Mouse (Mus musculus) embryonic fibroblast, embryonic 13.5 days (primary cell): ENCODE measurements at regions not wholly inside any gene's neighbourhood (a gene's known extent, or its start where the extent isn't known, plus 50 kb on each side); places are given as distances from the start of the nearest gene placed in this dataset.

Experiments
- H3K27ac ChIP-seq: 2 replicates; pipeline ENCODE4 v1.5.1; 2012; ENCODE audit warnings: low read length, control low read depth, inconsistent platforms; ENCODE audit not compliant: insufficient read depth
- H3K4me1 ChIP-seq: 2 replicates; pipeline ENCODE4 v1.6.1; 2011; ENCODE audit warnings: low read length; ENCODE audit not compliant: control insufficient read depth, insufficient read depth
- H3K4me3 ChIP-seq: 2 replicates; pipeline ENCODE4 v1.5.1; 2011; ENCODE audit warnings: mild to moderate bottlenecking, control low read depth, low read length; ENCODE audit not compliant: insufficient read depth
- CTCF ChIP-seq: IDR thresholded peaks from 2 replicates; pipeline ENCODE4 v1.5.1; 2011; ENCODE audit warnings: mild to moderate bottlenecking, control low read depth, low read length, moderate library complexity, borderline replicate concordance; ENCODE audit not compliant: insufficient read depth
- POLR2A ChIP-seq: IDR thresholded peaks from 2 replicates; pipeline ENCODE4 v1.6.1; 2011; ENCODE audit warnings: low read depth, mild to moderate bottlenecking, control low read depth, low read length, moderate library complexity

DNA sequence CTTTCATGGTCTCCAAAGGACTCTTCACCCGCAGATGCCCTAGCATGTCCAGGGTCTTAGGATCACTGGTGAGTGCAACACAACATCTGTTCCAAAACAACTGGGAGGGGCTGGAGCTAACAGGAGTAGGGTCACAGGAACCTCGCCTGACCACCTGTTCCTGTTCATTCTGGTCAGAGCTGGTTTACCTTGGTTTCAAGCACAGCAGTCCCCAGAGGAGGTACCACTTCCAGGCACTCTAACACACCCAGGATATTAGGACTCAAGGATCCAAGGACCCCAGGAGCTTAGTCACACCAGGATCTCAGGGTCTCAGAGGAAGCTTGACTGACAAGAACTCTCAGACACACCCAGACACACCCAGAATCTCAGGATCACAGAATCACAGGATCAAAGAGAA is 94.9 kb upstream of the Plscr5 start:
- no peak overlapping the region for H3K27ac ChIP-seq
- TF ChIP-seq CTCF (no peak), POLR2A (no peak)

DNA sequence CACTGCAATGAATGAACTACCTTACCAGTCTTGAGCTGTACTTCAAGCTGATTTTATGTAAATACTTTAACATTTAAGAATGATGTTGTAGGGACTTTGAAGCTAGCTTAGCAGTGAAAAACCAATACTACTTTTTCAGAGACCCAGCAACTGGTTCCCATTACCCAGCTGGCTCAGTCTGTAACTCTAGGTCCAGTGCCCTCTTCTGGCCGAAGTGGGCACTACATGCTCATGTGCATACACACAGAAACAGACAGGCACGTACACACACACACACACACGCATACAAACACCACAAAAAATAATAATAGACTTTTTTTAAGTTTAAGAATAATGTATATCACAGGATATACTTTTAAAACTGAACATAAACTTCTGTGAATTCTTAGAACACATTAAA is 63.2 kb upstream of the Plscr5 start:
- H3K4me3 ChIP-seq, result no peak overlapping the region
- H3K27ac ChIP-seq, result no peak overlapping the region
- 0 out of 2 replicates have a peak, but pooled peaks cover 2% of the 10 kb centered on the region for H3K4me1 ChIP-seq
- TF ChIP-seq CTCF, result peak; percentile 14; the same call in 1 of the 2 replicates
- TF ChIP-seq POLR2A, result no peak

More for the DNA sequence above, 94.9 kb upstream of the Plscr5 start:
- H3K4me1 ChIP-seq, result no peaks in the 10 kb centered on the region
- H3K4me3 ChIP-seq, result no peak overlapping the region

DNA sequence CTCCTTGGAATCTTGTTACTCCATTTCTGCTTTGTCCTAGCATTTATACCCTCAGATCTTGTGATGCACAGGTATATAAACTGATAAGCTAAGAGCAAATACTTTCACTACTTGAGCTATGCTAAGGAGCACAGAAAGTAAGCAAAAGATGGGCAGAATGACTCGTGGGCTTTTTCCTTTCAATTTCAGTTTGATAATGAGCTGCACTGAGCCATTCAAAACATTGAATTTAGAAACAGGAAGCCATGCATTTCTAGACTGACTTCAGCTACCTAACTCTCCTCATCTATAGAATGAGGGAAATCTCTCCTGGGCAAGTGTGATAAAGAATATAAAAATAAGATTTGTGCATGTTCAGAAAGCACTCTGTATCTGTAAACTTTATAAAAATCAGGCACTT is 62.3 kb upstream of the Plscr5 start:
- no peak for TF ChIP-seq POLR2A
- 0 out of 2 replicates have a peak, but pooled peaks cover 2% of the 10 kb centered on the region for H3K4me1 ChIP-seq
- no peak overlapping the region for H3K27ac ChIP-seq
- no peak overlapping the region for H3K4me3 ChIP-seq

DNA sequence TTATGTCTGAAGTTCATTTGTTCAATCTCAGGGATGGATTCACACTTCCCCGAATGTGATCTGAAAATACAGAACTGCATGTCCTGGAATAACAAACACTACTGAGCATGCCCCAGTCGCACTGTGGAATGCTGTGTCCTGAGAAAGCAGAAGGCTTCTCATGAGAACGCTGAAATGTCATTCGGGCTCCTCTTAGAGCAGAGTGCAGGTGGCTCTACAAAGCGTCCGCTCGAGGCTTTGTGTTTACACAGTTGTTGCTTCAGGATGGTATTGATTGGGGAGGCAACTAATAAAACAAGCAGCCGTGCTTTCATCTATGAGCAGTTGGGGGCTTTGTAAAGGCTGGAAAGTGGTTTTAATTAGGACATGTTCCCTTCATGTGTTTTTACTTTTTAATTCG is 60.3 kb upstream of the Plscr5 start:
- TF ChIP-seq CTCF, result no peak
- no peak for TF ChIP-seq POLR2A
- H3K4me1 ChIP-seq, result 0 out of 2 replicates have a peak, but pooled peaks cover 2% of the 10 kb centered on the region
- H3K27ac ChIP-seq, result no peak overlapping the region
- no peak overlapping the region for H3K4me3 ChIP-seq

DNA sequence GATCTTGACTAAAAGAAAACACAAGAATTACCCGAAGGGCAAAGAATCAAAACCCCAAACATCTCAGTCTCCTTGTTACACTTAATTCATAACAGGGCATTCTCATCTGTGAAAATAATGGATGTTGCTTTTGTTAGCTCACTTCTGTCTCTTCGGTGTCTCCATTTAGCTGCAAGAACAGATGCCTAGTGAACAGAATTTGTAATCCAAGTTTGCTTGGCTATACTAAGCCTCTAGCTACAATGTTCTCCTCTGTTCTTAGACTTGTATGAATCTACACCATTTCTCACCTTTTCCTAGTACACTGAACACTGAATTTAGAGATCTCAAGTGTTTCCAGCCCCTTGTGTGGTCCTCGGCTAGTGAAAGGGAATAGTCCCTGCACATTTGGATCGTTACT is 50.8 kb upstream of the Plscr5 start:
- Histone ChIP-seq H3K27ac (no peak overlapping the region), H3K4me3 (no peak overlapping the region), H3K4me1 (no peaks in the 10 kb centered on the region)
- TF ChIP-seq POLR2A (no peak), CTCF (no peak)
